Mouse (Mus musculus) midbrain, postnatal 0 days (tissue): Measurements from ENCODE around the gene Pou6f1. TPM values are rescaled to one million over a fixed set of nuclear protein-coding genes. Genes with fewer than 3 reads are reported as not detected.
A peak's percentile ranks its signal among the peaks of the same experiment; 100 is the strongest.

Experiments used
- ATAC-seq: fragments of 200-750 bp; cut with Nextera tagmentation; 2 replicates; pipeline ENCODE4 v1.8.0; 2017; ENCODE audit warnings: moderate number of reproducible peaks, mild to moderate bottlenecking, moderate TSS enrichment, moderate library complexity; ENCODE audit not compliant: low FRiP score
- DNase-seq: peaks from one replicate; pipeline ENCODE4 v3.0.0-alpha.2; 2015; ENCODE audit warnings: low spot score
- H3K27ac ChIP-seq: fragments of 300-500 bp; sonication (generic); 2 replicates; pipeline ENCODE4 v1.5.1; 2014; ENCODE audit warnings: low read depth, mild to moderate bottlenecking, low read length, mixed read lengths
- H3K27me3 ChIP-seq: fragments of 300-500 bp; sonication (generic); 2 replicates; pipeline ENCODE4 v1.6.1; 2014; ENCODE audit warnings: low read length, control low read depth, mixed read lengths; ENCODE audit not compliant: insufficient read depth
- H3K36me3 ChIP-seq: fragments of 300-500 bp; sonication (generic); 2 replicates; pipeline ENCODE4 v1.6.1; 2014; ENCODE audit warnings: low read length, control low read depth, mixed read lengths; ENCODE audit not compliant: insufficient read depth
- H3K4me1 ChIP-seq: fragments of 300-500 bp; sonication (generic); 2 replicates; pipeline ENCODE4 v1.6.1; 2014; ENCODE audit warnings: mild to moderate bottlenecking, control low read depth, antibody characterized with exemption, low read length, mixed read lengths; ENCODE audit not compliant: insufficient read depth
- H3K4me2 ChIP-seq: fragments of 300-500 bp; sonication (generic); 2 replicates; pipeline ENCODE4 v1.6.1; 2014; ENCODE audit warnings: low read depth, mild to moderate bottlenecking, low read length, mixed read lengths; ENCODE audit not compliant: poor library complexity, severe bottlenecking
- H3K4me3 ChIP-seq: fragments of 300-500 bp; sonication (generic); 2 replicates; pipeline ENCODE4 v1.5.1; 2014; ENCODE audit warnings: low read depth, mild to moderate bottlenecking, low read length, moderate library complexity
- H3K9ac ChIP-seq: fragments of 300-500 bp; sonication (generic); replicated peaks from 2 replicates; pipeline ENCODE4 v1.6.1; 2014; ENCODE audit warnings: mild to moderate bottlenecking, low read length, moderate library complexity, mixed read lengths; ENCODE audit not compliant: poor library complexity, severe bottlenecking
- H3K9me3 ChIP-seq: fragments of 300-500 bp; sonication (generic); 2 replicates; pipeline ENCODE4 v1.6.1; 2016; ENCODE audit warnings: low read length, control low read depth
- CTCF ChIP-seq: IDR thresholded peaks from 2 replicates; pipeline ENCODE4 v1.5.1; 2016; ENCODE audit warnings: antibody characterized with exemption, mild to moderate bottlenecking
- WGBS: fragments of 180-500 bp; shearing (Covaris S2); extraction: QIAGEN DNeasy Blood & Tissue Kit; methylation state at CpG from one replicate; pipeline ENCODE4 v1.1.7; 2014; 5-methylcytosine and 5-hydroxymethylcytosine counted together
- polyA plus RNA-seq: library from polyadenylated mRNA; unstranded; fragments of >200 nt; fragmentation: Nextera tagmentation; extraction: Ambion mirVana; gene quantifications from 2 replicates; pipeline ENCODE4 v1.2.1, GENCODE M21; 2015
- total RNA-seq: library from RNA; depleted of rRNA; stranded (reverse); fragments of >200 nt; gene quantifications from 2 replicates; pipeline ENCODE4 v1.2.3, GENCODE M21; 2014

The Pou6f1 gene
- total and polyA plus RNA-seq, 2 experiments from 2014 or later = 30.6 to 111 TPM

DNA sequence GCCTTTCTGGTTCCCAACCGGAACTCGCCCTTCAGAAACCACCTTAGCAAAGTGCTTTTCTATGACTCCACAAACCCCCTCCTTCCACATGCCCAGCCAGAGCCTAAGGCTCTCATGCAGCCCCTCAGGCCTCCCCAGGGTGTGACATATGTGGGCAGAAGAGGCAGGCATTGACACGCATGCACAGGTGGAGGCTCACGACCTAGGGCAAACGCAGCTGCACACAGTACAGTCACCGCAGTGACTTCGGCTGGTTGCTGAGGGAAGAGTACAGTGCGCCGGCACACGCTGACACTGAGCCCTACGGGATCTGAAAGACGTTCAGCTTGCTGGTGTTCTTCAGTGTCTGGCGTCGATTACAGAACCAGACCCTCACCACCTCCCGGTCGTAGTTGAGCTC lies 21.8 kb downstream of the Pou6f1 start:
- Histone ChIP-seq H3K4me1 (no peaks in the 10 kb centered on the region), H3K27me3 (no peaks in the 10 kb centered on the region), H3K9ac (no peak overlapping the region), H3K36me3 (peaks cover 49% of the 10 kb centered on the region), H3K4me2 (no peak overlapping the region), H3K27ac (no peak overlapping the region), H3K9me3 (no peaks in the 10 kb centered on the region), H3K4me3 (no peak overlapping the region)
- no peak for TF ChIP-seq CTCF
- no peak for DNase-seq
- ATAC-seq = no peak
- 89% methylated on average over 16 of the region's 16 CpGs for WGBS

DNA sequence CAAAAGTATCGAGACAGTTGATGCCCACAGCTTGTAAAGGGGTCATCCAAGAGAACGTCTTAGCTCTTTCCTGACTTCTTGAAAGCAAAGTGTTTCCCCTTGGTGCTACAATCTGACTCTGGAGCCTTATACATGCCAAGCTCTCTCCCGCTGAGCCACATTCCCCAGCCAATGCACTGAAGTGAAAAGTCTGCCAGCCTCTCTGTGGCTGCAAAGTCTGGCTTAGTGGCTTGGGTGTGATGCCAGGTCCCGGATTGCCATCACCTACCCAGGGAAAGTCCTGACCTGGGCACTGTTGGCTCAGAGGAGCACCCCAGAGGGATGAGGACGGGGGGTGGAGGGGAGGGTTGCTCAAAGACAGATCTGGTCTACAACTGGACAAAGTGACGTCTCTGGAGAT lies 23.0 kb downstream of the Pou6f1 start:
- ATAC-seq (no peak), DNase-seq (no peak)
- Histone ChIP-seq H3K9ac (no peak overlapping the region), H3K9me3 (no peaks in the 10 kb centered on the region), H3K4me3 (no peak overlapping the region), H3K4me2 (no peak overlapping the region), H3K27me3 (no peaks in the 10 kb centered on the region), H3K4me1 (no peaks in the 10 kb centered on the region), H3K27ac (no peak overlapping the region), H3K36me3 (peaks cover 43% of the 10 kb centered on the region)
- TF ChIP-seq CTCF = no peak
- 86% methylated on average over 6 of the region's 6 CpGs for WGBS

DNA sequence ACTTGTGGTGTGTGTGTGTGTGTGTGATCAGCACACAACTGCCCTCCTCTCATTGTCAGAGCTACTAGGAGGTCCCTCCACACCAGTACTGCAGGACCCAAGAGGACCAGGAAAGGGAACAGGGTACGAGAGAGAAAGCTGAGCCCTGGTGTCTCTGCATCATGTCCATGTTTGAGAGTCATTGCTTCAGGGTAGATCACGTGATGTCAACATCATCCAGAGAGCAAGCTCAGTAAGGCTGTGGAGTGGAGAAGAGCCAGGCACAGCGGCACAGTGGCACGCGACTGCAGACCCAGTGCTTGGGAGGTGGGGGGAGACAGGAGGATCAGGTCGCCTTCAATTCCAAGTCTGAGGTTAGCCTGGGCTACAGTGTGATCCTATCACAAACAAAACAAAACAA lies 23.4 kb downstream of the Pou6f1 start:
- Histone ChIP-seq H3K4me3 (no peak overlapping the region), H3K9ac (no peak overlapping the region), H3K4me2 (no peak overlapping the region), H3K9me3 (no peaks in the 10 kb centered on the region), H3K27ac (no peak overlapping the region), H3K4me1 (no peaks in the 10 kb centered on the region), H3K36me3 (peaks cover 43% of the 10 kb centered on the region), H3K27me3 (no peaks in the 10 kb centered on the region)
- DNase-seq = no peak
- no peak for TF ChIP-seq CTCF
- ATAC-seq = no peak
- 87% methylated on average over 6 of the region's 6 CpGs for WGBS

DNA sequence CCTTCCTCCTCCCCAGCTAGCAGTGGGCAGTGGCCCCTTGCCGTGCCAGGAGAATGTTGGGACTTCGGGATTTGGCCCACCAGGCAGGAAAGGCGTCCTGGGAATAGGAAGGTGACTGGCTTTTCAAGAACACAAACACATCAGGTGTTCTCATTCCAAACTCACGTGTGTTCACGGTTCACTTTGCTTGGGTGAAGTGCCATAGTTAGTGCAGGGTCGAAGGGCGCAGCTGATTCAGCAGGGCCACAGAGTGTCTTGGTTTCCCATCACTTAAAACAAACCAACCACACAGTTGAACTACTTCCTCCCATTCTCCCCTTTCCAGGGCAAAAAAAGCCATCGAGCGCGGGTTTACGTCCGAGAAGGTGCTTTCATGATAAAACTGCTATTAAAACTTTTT lies 24.4 kb downstream of the Pou6f1 start:
- H3K4me3 ChIP-seq = no peak overlapping the region
- ATAC-seq = no peak
- no peak overlapping the region for H3K4me2 ChIP-seq

DNA sequence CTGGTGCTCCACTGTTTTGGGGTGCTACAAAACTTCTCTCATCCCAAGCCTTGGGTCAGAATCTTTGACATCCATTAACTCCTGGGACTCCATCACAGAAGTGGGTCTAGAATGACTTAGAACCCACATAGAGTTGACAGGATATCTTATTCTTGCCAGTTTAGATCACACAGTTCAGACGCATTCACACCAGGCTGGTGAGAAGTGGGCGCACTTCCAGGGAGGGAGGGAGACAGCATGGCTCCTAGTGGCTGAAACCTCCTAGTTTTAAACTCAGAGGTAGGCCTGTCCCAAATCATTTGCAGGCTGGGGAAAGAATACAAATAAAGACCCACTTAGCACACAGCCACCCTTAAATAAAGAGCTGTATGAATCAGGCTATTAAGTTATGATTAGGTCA lies 25.4 kb downstream of the Pou6f1 start:
- Histone ChIP-seq H3K9ac (no peak overlapping the region), H3K9me3 (no peaks in the 10 kb centered on the region), H3K27me3 (no peaks in the 10 kb centered on the region), H3K4me3 (no peak overlapping the region), H3K27ac (peak overlapping the region; percentile 38; the same call in 1 of the 2 replicates), H3K4me1 (no peaks in the 10 kb centered on the region), H3K4me2 (no peak overlapping the region), H3K36me3 (peaks cover 27% of the 10 kb centered on the region)
- DNase-seq (peak; percentile 28), ATAC-seq (no peak)
- no peak for TF ChIP-seq CTCF
- 69% methylated on average over 2 of the region's 2 CpGs for WGBS

More for the DNA sequence above, 24.4 kb downstream of the Pou6f1 start:
- no peak for TF ChIP-seq CTCF
- no peak overlapping the region for H3K9ac ChIP-seq
- no peaks in the 10 kb centered on the region for H3K9me3 ChIP-seq
- H3K4me1 ChIP-seq = no peaks in the 10 kb centered on the region
- DNase-seq = no peak
- WGBS = 88% methylated on average over 12 of the region's 12 CpGs
- peaks cover 34% of the 10 kb centered on the region for H3K36me3 ChIP-seq
- no peaks in the 10 kb centered on the region for H3K27me3 ChIP-seq
- no peak overlapping the region for H3K27ac ChIP-seq

DNA sequence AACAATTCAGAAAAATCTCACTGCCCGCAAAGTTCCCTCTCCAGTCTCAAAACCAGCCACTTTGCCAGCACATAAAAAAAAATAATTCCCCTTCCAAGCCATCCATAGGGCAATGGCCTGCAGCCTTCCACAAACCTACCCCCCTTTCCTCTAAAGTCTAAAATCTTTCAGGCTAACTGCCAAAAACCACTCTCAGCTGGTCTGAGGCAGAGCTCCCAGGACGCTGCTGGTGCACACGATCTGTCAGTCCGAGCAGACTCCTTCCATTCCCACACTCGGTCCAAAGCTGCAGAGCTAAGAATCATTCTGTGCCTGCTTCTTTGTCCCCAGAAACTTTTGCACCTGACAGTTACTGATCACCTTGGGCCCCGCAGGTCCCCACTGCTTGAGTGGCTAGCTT lies 25.8 kb downstream of the Pou6f1 start:
- Histone ChIP-seq H3K36me3 (peaks cover 24% of the 10 kb centered on the region), H3K4me1 (no peaks in the 10 kb centered on the region), H3K27me3 (no peaks in the 10 kb centered on the region), H3K4me2 (no peak overlapping the region), H3K9ac (no peak overlapping the region), H3K27ac (peak overlapping the region; percentile 38; the same call in 1 of the 2 replicates), H3K9me3 (no peaks in the 10 kb centered on the region), H3K4me3 (no peak overlapping the region)
- 58% methylated on average over 6 of the region's 6 CpGs for WGBS
- DNase-seq (peak; percentile 71), ATAC-seq (no peak)
- TF ChIP-seq CTCF = no peak
